Mouse (Mus musculus): ENCODE measurements at regions not wholly inside any gene's neighbourhood (a gene's known extent, or its start where the extent isn't known, plus 50 kb on each side); places are given as distances from the start of the nearest gene placed in this dataset.

DNA sequence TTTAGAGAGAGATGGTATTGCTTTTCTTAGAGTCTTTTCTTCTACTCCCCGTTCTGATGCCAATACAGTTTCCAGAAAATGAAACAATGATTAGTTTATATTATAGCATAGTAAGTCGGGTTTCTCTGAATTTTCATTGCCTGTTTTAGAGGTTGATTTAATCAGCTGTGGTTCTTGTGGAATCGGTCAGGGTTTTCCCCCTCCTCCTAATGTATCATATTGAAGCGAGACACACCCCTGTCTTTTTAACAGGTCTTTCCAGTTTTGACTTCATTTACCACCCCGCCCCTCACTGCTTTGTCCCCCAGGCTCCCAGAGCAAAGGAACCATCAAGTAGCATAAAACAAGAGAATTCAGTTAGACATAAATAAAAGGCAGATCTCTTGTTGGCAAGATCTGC, 315.1 kb upstream of the Adgrl2 start:
- 76% methylated on average over 5 of the region's 5 CpGs for WGBS
- DNase-seq (no peak), ATAC-seq (ENCODE audit: low FRiP score, low TSS enrichment) (no peak)
- Histone ChIP-seq H3K36me3 (ENCODE audit: control insufficient read depth, insufficient read depth, low read length) (no peaks in the 10 kb centered on the region), H3K4me2 (ENCODE audit: low read length) (no peak overlapping the region), H3K27ac (replicated peaks; ENCODE audit: low read depth, low read length) (no peak overlapping the region), H3K4me3 (replicated peaks; ENCODE audit: low read depth, low read length) (no peak overlapping the region), H3K9ac (replicated peaks; ENCODE audit: low read length) (no peak overlapping the region), H3K9me3 (ENCODE audit: control insufficient read depth, low read length) (no peaks in the 10 kb centered on the region), H3K27me3 (ENCODE audit: control insufficient read depth, insufficient read depth, low read length) (no peaks in the 10 kb centered on the region), H3K4me1 (ENCODE audit: control insufficient read depth, insufficient read depth, low read length) (no peaks in the 10 kb centered on the region)

- H3K9ac ChIP-seq (replicated peaks; ENCODE audit: low read length): no peak overlapping the region
- no peak overlapping the region for H3K27ac ChIP-seq (replicated peaks; ENCODE audit: low read depth, low read length)
- H3K4me2 ChIP-seq (ENCODE audit: low read length): no peak overlapping the region
- no peaks in the 10 kb centered on the region for H3K4me1 ChIP-seq (ENCODE audit: control insufficient read depth, insufficient read depth, low read length)
- DNase-seq (no peak), ATAC-seq (ENCODE audit: low FRiP score, low TSS enrichment) (no peak)
- H3K4me3 ChIP-seq (replicated peaks; ENCODE audit: low read depth, low read length): no peak overlapping the region
- WGBS: 67% methylated on average over 6 of the region's 6 CpGs
- H3K9me3 ChIP-seq (ENCODE audit: control insufficient read depth, low read length): no peaks in the 10 kb centered on the region
- no peaks in the 10 kb centered on the region for H3K27me3 ChIP-seq (ENCODE audit: control insufficient read depth, insufficient read depth, low read length)
- no peaks in the 10 kb centered on the region for H3K36me3 ChIP-seq (ENCODE audit: control insufficient read depth, insufficient read depth, low read length)
These were observed 314.7 kb upstream of the Adgrl2 start for GRCm38 (mm10) chr3:149305011-149305413.

DNA sequence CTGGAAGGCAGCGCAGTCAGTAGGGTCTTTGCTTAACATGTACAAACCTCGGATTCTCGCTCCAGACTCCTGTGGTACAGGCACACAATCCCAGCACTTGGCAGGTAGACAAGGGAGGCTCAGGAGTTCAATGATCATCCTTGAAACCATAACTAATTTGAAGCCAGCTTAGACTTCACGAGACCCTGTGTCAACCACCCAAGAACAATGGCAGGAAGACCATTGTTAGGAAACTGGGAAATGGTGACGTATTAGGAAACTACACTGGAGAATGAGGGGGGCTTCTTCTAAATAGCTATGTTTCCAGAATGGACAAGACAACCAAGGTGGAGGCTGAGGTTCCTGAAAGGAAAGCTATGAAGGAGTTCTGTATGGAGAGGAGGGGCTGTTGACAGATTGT, 313.1 kb upstream of the Adgrl2 start:
- H3K27me3 ChIP-seq (ENCODE audit: control insufficient read depth, insufficient read depth, low read length): no peaks in the 10 kb centered on the region
- WGBS: 76% methylated on average over 5 of the region's 5 CpGs

GRCm38 (mm10) chr3:149300002-149300401, 309.6 kb upstream of the Adgrl2 start:
- Histone ChIP-seq H3K9me3 (ENCODE audit: control insufficient read depth, low read length) (no peaks in the 10 kb centered on the region), H3K4me3 (replicated peaks; ENCODE audit: low read depth, low read length) (no peak overlapping the region), H3K4me1 (ENCODE audit: control insufficient read depth, insufficient read depth, low read length) (peaks cover 20% of the 10 kb centered on the region), H3K9ac (replicated peaks; ENCODE audit: low read length) (no peak overlapping the region), H3K36me3 (ENCODE audit: control insufficient read depth, insufficient read depth, low read length) (no peaks in the 10 kb centered on the region), H3K4me2 (ENCODE audit: low read length) (no peak overlapping the region), H3K27me3 (ENCODE audit: control insufficient read depth, insufficient read depth, low read length) (no peaks in the 10 kb centered on the region), H3K27ac (replicated peaks; ENCODE audit: low read depth, low read length) (no peak overlapping the region)
- no peak for DNase-seq
- no peak for ATAC-seq (ENCODE audit: low FRiP score, low TSS enrichment)
- 94% methylated on average over 4 of the region's 4 CpGs for WGBS

More for the DNA sequence above, 313.1 kb upstream of the Adgrl2 start:
- DNase-seq: no peak
- Histone ChIP-seq H3K4me3 (replicated peaks; ENCODE audit: low read depth, low read length) (no peak overlapping the region), H3K9me3 (ENCODE audit: control insufficient read depth, low read length) (no peaks in the 10 kb centered on the region), H3K36me3 (ENCODE audit: control insufficient read depth, insufficient read depth, low read length) (no peaks in the 10 kb centered on the region), H3K4me1 (ENCODE audit: control insufficient read depth, insufficient read depth, low read length) (peaks cover 6% of the 10 kb centered on the region; the same call in 1 of the 2 replicates), H3K27ac (replicated peaks; ENCODE audit: low read depth, low read length) (no peak overlapping the region), H3K9ac (replicated peaks; ENCODE audit: low read length) (no peak overlapping the region), H3K4me2 (ENCODE audit: low read length) (no peak overlapping the region)
- no peak for ATAC-seq (ENCODE audit: low FRiP score, low TSS enrichment)

- ATAC-seq (ENCODE audit: low FRiP score, low TSS enrichment): no peak
- no peak overlapping the region for H3K4me2 ChIP-seq (ENCODE audit: low read length)
- peak overlapping the region; percentile 75 for H3K27ac ChIP-seq (replicated peaks; ENCODE audit: low read depth, low read length)
- H3K9ac ChIP-seq (replicated peaks; ENCODE audit: low read length): no peak overlapping the region
- H3K4me3 ChIP-seq (replicated peaks; ENCODE audit: low read depth, low read length): no peak overlapping the region
- H3K9me3 ChIP-seq (ENCODE audit: control insufficient read depth, low read length): no peaks in the 10 kb centered on the region
- DNase-seq: no peak
- H3K36me3 ChIP-seq (ENCODE audit: control insufficient read depth, insufficient read depth, low read length): no peaks in the 10 kb centered on the region
- WGBS: 34% methylated on average over 10 of the region's 10 CpGs
- peaks cover 4% of the 10 kb centered on the region; the same call in 1 of the 2 replicates for H3K27me3 ChIP-seq (ENCODE audit: control insufficient read depth, insufficient read depth, low read length)
- peaks cover 35% of the 10 kb centered on the region for H3K4me1 ChIP-seq (ENCODE audit: control insufficient read depth, insufficient read depth, low read length)
These were observed 306.1 kb upstream of the Adgrl2 start for GRCm38 (mm10) chr3:149296419-149296962.

DNA sequence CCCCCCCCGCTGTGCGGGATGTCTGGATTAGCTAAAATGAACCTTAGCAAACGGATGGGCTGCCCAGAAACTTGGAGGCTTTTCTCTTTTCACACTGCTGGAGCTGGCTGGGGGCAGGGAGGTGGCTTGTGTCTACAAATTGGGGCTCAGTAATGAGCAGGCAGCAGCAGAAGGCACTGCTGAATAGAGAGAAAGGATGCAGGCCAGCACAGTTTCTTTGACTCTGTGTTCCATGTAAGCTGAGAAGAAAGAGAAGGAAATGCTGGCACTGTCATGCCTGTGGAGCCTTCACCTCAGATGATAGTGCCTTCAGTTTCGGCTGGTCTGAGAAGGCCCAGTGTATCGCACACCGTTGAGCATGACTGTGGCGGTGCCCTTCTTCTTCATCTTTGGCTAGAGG, 305.6 kb upstream of the Adgrl2 start:
- peak; percentile 61 for ATAC-seq (ENCODE audit: low FRiP score, low TSS enrichment)
- Histone ChIP-seq H3K9ac (replicated peaks; ENCODE audit: low read length) (no peak overlapping the region), H3K9me3 (ENCODE audit: control insufficient read depth, low read length) (no peaks in the 10 kb centered on the region), H3K4me3 (replicated peaks; ENCODE audit: low read depth, low read length) (no peak overlapping the region), H3K27me3 (ENCODE audit: control insufficient read depth, insufficient read depth, low read length) (peaks cover 4% of the 10 kb centered on the region; the same call in 1 of the 2 replicates), H3K27ac (replicated peaks; ENCODE audit: low read depth, low read length) (peak overlapping the region; percentile 75), H3K36me3 (ENCODE audit: control insufficient read depth, insufficient read depth, low read length) (no peaks in the 10 kb centered on the region), H3K4me2 (ENCODE audit: low read length) (no peak overlapping the region), H3K4me1 (ENCODE audit: control insufficient read depth, insufficient read depth, low read length) (peaks cover 41% of the 10 kb centered on the region)
- DNase-seq: peak; percentile 71
- 12% methylated on average over 6 of the region's 7 CpGs for WGBS

DNA sequence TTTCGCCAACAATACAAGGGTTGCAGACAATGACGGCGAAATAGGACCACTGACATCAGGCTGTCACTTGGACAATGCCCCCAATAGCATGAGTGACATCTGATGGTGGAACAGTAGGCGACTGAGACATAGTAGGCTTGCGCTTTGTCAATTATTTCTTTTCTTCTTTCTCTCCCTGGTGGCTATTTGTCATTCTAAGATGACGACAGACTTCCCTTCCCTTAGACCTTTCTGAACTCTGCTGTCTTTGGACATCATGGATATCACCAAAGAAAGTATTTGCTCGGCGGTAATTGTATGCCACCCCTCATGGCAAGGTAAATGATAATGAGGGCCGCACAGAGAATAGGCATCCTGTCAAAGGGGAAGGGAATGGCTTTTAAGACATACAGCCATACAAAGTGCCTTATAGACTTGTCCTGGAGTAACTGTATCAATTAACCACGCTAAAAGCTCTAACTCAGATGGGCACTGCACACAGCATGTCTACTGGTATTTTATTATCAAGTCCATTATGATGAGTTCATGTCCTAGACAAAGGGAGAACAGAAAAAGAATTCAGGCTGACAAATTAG, 305.0 kb upstream of the Adgrl2 start:
- peak; percentile 71 for ATAC-seq (ENCODE audit: low FRiP score, low TSS enrichment)
- H3K9me3 ChIP-seq (ENCODE audit: control insufficient read depth, low read length): no peaks in the 10 kb centered on the region
- WGBS: 6% methylated on average over 10 of the region's 10 CpGs
- H3K27me3 ChIP-seq (ENCODE audit: control insufficient read depth, insufficient read depth, low read length): peaks cover 4% of the 10 kb centered on the region; the same call in 1 of the 2 replicates
- H3K36me3 ChIP-seq (ENCODE audit: control insufficient read depth, insufficient read depth, low read length): no peaks in the 10 kb centered on the region
- H3K27ac ChIP-seq (replicated peaks; ENCODE audit: low read depth, low read length): peak overlapping the region; percentile 10; the same call in 1 of the 2 replicates
- peaks cover 41% of the 10 kb centered on the region for H3K4me1 ChIP-seq (ENCODE audit: control insufficient read depth, insufficient read depth, low read length)
- H3K9ac ChIP-seq (replicated peaks; ENCODE audit: low read length): no peak overlapping the region
- peak; percentile 57 for DNase-seq
- no peak overlapping the region for H3K4me2 ChIP-seq (ENCODE audit: low read length)
- H3K4me3 ChIP-seq (replicated peaks; ENCODE audit: low read depth, low read length): no peak overlapping the region

- DNase-seq: no peak
- ATAC-seq (ENCODE audit: low FRiP score, low TSS enrichment): no peak
- WGBS: 33% methylated on average over 4 of the region's 4 CpGs
- Histone ChIP-seq H3K4me3 (replicated peaks; ENCODE audit: low read depth, low read length) (no peak overlapping the region), H3K27me3 (ENCODE audit: control insufficient read depth, insufficient read depth, low read length) (peaks cover 4% of the 10 kb centered on the region; the same call in 1 of the 2 replicates), H3K4me1 (ENCODE audit: control insufficient read depth, insufficient read depth, low read length) (peaks cover 38% of the 10 kb centered on the region), H3K9me3 (ENCODE audit: control insufficient read depth, low read length) (no peaks in the 10 kb centered on the region), H3K9ac (replicated peaks; ENCODE audit: low read length) (no peak overlapping the region), H3K4me2 (ENCODE audit: low read length) (no peak overlapping the region), H3K36me3 (ENCODE audit: control insufficient read depth, insufficient read depth, low read length) (no peaks in the 10 kb centered on the region), H3K27ac (replicated peaks; ENCODE audit: low read depth, low read length) (no peak overlapping the region)
These were observed 304.1 kb upstream of the Adgrl2 start for GRCm38 (mm10) chr3:149294445-149294844.

- peak; percentile 59 for DNase-seq
- Histone ChIP-seq H3K4me2 (ENCODE audit: low read length) (no peak overlapping the region), H3K4me1 (ENCODE audit: control insufficient read depth, insufficient read depth, low read length) (peaks cover 34% of the 10 kb centered on the region), H3K9ac (replicated peaks; ENCODE audit: low read length) (no peak overlapping the region), H3K4me3 (replicated peaks; ENCODE audit: low read depth, low read length) (no peak overlapping the region), H3K9me3 (ENCODE audit: control insufficient read depth, low read length) (no peaks in the 10 kb centered on the region), H3K36me3 (ENCODE audit: control insufficient read depth, insufficient read depth, low read length) (no peaks in the 10 kb centered on the region), H3K27ac (replicated peaks; ENCODE audit: low read depth, low read length) (no peak overlapping the region), H3K27me3 (ENCODE audit: control insufficient read depth, insufficient read depth, low read length) (peaks cover 4% of the 10 kb centered on the region; the same call in 1 of the 2 replicates)
- ATAC-seq (ENCODE audit: low FRiP score, low TSS enrichment): peak; percentile 43; the same call in 1 of the 2 replicates
- WGBS: 8% methylated on average over 3 of the region's 3 CpGs
These were observed 302.1 kb upstream of the Adgrl2 start for GRCm38 (mm10) chr3:149292459-149292858.

All from midbrain, embryonic 14.5 days (tissue).